Mouse (Mus musculus) C2C12 (cell line): ENCODE measurements around the gene Txnrd1. TPM values are rescaled to one million over a fixed set of nuclear protein-coding genes. Genes with fewer than 3 reads are reported as not detected.

Source experiments
- H3K27me3 ChIP-seq: one replicate; pipeline ENCODE4 v1.6.1; 2011; ENCODE audit not compliant: control insufficient read depth, insufficient read depth, insufficient read length
- H3K36me3 ChIP-seq: one replicate; pipeline ENCODE4 v1.6.1; 2011; ENCODE audit not compliant: control insufficient read depth, insufficient read depth
- H3K4me3 ChIP-seq: one replicate; pipeline ENCODE4 v1.5.1; 2011; ENCODE audit warnings: mild to moderate bottlenecking, control low read depth; ENCODE audit not compliant: poor library complexity, insufficient read depth, severe bottlenecking
- H3K79me2 ChIP-seq: one replicate; pipeline ENCODE4 v1.6.1; 2011; ENCODE audit not compliant: control insufficient read depth, insufficient read depth
- H3K79me3 ChIP-seq: one replicate; pipeline ENCODE4 v1.6.1; 2011; ENCODE audit warnings: low read depth, control low read depth
- H3ac ChIP-seq: one replicate; pipeline ENCODE3; 2011; ENCODE audit warnings: low read depth; ENCODE audit not compliant: control insufficient read depth, insufficient read length
- CEBPB ChIP-seq: IDR thresholded peaks from one replicate; pipeline ENCODE4 v1.6.1; 2011; ENCODE audit warnings: low read depth, mild to moderate bottlenecking, control low read depth, moderate library complexity
- CTCF ChIP-seq: IDR thresholded peaks from one replicate; pipeline ENCODE4 v1.5.1; 2011; ENCODE audit not compliant: control insufficient read depth, insufficient read depth, insufficient read length
- FOSL1 ChIP-seq: IDR thresholded peaks from one replicate; pipeline ENCODE4 v1.8.0; 2011; ENCODE audit warnings: mild to moderate bottlenecking, low read length; ENCODE audit not compliant: poor library complexity, insufficient read depth, severe bottlenecking
- MAX ChIP-seq: IDR thresholded peaks from one replicate; pipeline ENCODE4 v1.6.1; 2011; ENCODE audit warnings: mild to moderate bottlenecking, control low read depth
- MYOD1 ChIP-seq: IDR thresholded peaks from one replicate; pipeline ENCODE4 v1.6.1; 2011; ENCODE audit warnings: low read depth; ENCODE audit not compliant: control insufficient read depth, insufficient read length
- MYOG ChIP-seq: IDR thresholded peaks from one replicate; pipeline ENCODE4 v1.6.1; 2011; ENCODE audit not compliant: control insufficient read depth, insufficient read length; ENCODE audit errors: extremely low read depth
- USF1 ChIP-seq: IDR thresholded peaks from one replicate; pipeline ENCODE4 v1.6.1; 2011; ENCODE audit warnings: low read depth, mild to moderate bottlenecking, control low read depth, moderate library complexity
- polyA plus RNA-seq: library from polyadenylated mRNA; unstranded; fragments of >200 nt; fragmentation: generic; extraction: Trizol; gene quantifications from one replicate; pipeline ENCODE4 v1.2.1, GENCODE M21; 2012; ENCODE audit warnings: missing spikeins

Txnrd1 gene
- polyA plus RNA-seq, 1 experiment = 172 TPM

- TF ChIP-seq CEBPB (no peak), MYOG (no peak), USF1 (no peak), MAX (no peak), FOSL1 (no peak), MYOD1 (no peak), CTCF (no peak)
- Histone ChIP-seq H3K79me3 (no peaks in the 10 kb centered on the region), H3K36me3 (no peaks in the 10 kb centered on the region), H3K27me3 (no peaks in the 10 kb centered on the region), H3K4me3 (no peak overlapping the region), H3ac (no peak overlapping the region), H3K79me2 (no peaks in the 10 kb centered on the region)
These were observed 28.6 kb upstream of the Txnrd1 start for GRCm38 (mm10) chr10:82805111-82805510.

- H3ac ChIP-seq = no peak overlapping the region
- no peaks in the 10 kb centered on the region for H3K36me3 ChIP-seq
- no peaks in the 10 kb centered on the region for H3K79me2 ChIP-seq
- TF ChIP-seq MYOD1 = no peak
- TF ChIP-seq MAX = no peak
- no peak for TF ChIP-seq CEBPB
- TF ChIP-seq CTCF = no peak
- no peak for TF ChIP-seq MYOG
- TF ChIP-seq FOSL1 = no peak
- TF ChIP-seq USF1 = no peak
- no peak overlapping the region for H3K4me3 ChIP-seq
- no peaks in the 10 kb centered on the region for H3K79me3 ChIP-seq
- no peaks in the 10 kb centered on the region for H3K27me3 ChIP-seq
These were observed 27.3 kb upstream of the Txnrd1 start for GRCm38 (mm10) chr10:82806414-82806813.

- Histone ChIP-seq H3K36me3 (no peaks in the 10 kb centered on the region), H3ac (no peak overlapping the region), H3K79me3 (no peaks in the 10 kb centered on the region), H3K79me2 (no peaks in the 10 kb centered on the region), H3K4me3 (no peak overlapping the region), H3K27me3 (no peaks in the 10 kb centered on the region)
- no peak for TF ChIP-seq MYOG
- no peak for TF ChIP-seq FOSL1
- no peak for TF ChIP-seq CEBPB
- no peak for TF ChIP-seq MAX
- no peak for TF ChIP-seq USF1
- no peak for TF ChIP-seq MYOD1
- no peak for TF ChIP-seq CTCF
These were observed 26.5 kb upstream of the Txnrd1 start for GRCm38 (mm10) chr10:82807238-82807637.

GRCm38 (mm10) chr10:82808155-82808554 lies 25.6 kb upstream of the Txnrd1 start:
- TF ChIP-seq MYOD1 (no peak), USF1 (no peak), MAX (no peak), MYOG (no peak), CEBPB (no peak), CTCF (no peak), FOSL1 (no peak)
- Histone ChIP-seq H3K79me3 (no peaks in the 10 kb centered on the region), H3ac (no peak overlapping the region), H3K4me3 (no peak overlapping the region), H3K79me2 (no peaks in the 10 kb centered on the region), H3K36me3 (no peaks in the 10 kb centered on the region), H3K27me3 (no peaks in the 10 kb centered on the region)

- Histone ChIP-seq H3K79me3 (no peaks in the 10 kb centered on the region), H3K4me3 (no peak overlapping the region), H3K27me3 (no peaks in the 10 kb centered on the region), H3K79me2 (no peaks in the 10 kb centered on the region), H3K36me3 (no peaks in the 10 kb centered on the region), H3ac (no peak overlapping the region)
- TF ChIP-seq USF1 (no peak), MYOG (no peak), CTCF (no peak), MAX (no peak), FOSL1 (no peak)
These were observed 24.9 kb upstream of the Txnrd1 start for GRCm38 (mm10) chr10:82808891-82809290.

GRCm38 (mm10) chr10:82809352-82809751 lies 24.4 kb upstream of the Txnrd1 start:
- Histone ChIP-seq H3K4me3 (no peak overlapping the region), H3K27me3 (no peaks in the 10 kb centered on the region), H3K79me2 (no peaks in the 10 kb centered on the region), H3K79me3 (no peaks in the 10 kb centered on the region), H3ac (no peak overlapping the region), H3K36me3 (no peaks in the 10 kb centered on the region)
- TF ChIP-seq CTCF (no peak), USF1 (no peak), MAX (no peak), CEBPB (no peak), FOSL1 (no peak)
